Mouse (Mus musculus) G1E (cell line): Measurements from ENCODE around the gene Ccdc12. TPM values are rescaled to one million over a fixed set of nuclear protein-coding genes. Genes with fewer than 3 reads are reported as not detected.

ENCODE experiments used
- ATAC-seq: 2 replicates; pipeline ENCODE4 v1.8.0; 2016; ENCODE audit warnings: mild to moderate bottlenecking; ENCODE audit not compliant: insufficient number of reproducible peaks, poor library complexity, low FRiP score, severe bottlenecking; ENCODE audit errors: extremely low read depth
- DNase-seq: peaks from one replicate; pipeline ENCODE4 v3.0.0; 2012; ENCODE audit warnings: low spot score
- H3K27me3 ChIP-seq: 2 replicates; pipeline ENCODE4 v1.6.1; 2012; ENCODE audit warnings: mild to moderate bottlenecking, low read length, inconsistent platforms; ENCODE audit not compliant: insufficient read depth
- H3K36me3 ChIP-seq: replicated peaks from 2 replicates; pipeline ENCODE3; 2012; ENCODE audit warnings: mild to moderate bottlenecking, inconsistent platforms
- H3K4me1 ChIP-seq: 2 replicates; pipeline ENCODE4 v1.6.1; 2012; ENCODE audit warnings: low read depth, low read length, inconsistent platforms, mixed read lengths; ENCODE audit not compliant: insufficient read depth
- H3K4me3 ChIP-seq: 2 replicates; pipeline ENCODE4 v1.5.1; 2012; ENCODE audit warnings: low read depth, mild to moderate bottlenecking, inconsistent platforms, low read length, moderate library complexity, mixed read lengths
- H3K9me3 ChIP-seq: replicated peaks from 2 replicates; pipeline ENCODE4 v1.6.1; 2012; ENCODE audit warnings: inconsistent platforms
- CTCF ChIP-seq: IDR thresholded peaks from 2 replicates; pipeline ENCODE4 v1.5.1; 2012; ENCODE audit warnings: low read depth, low read length, inconsistent platforms, mixed read lengths
- GATA1 ChIP-seq: IDR thresholded peaks from 2 replicates; pipeline ENCODE4 v1.6.1; 2012; ENCODE audit warnings: borderline replicate concordance, low read length, inconsistent platforms, mixed read lengths
- GATA2 ChIP-seq: IDR thresholded peaks from 2 replicates; pipeline ENCODE4 v1.6.1; 2012; ENCODE audit warnings: low read depth, low read length, inconsistent platforms, borderline replicate concordance
- POLR2AphosphoS5 ChIP-seq: IDR thresholded peaks from 2 replicates; pipeline ENCODE4 v1.6.1; 2012; ENCODE audit warnings: low read depth, low read length, inconsistent platforms; ENCODE audit not compliant: insufficient replicate concordance
- TAL1 ChIP-seq: conservative IDR thresholded peaks from 2 replicates; pipeline ENCODE4 v1.6.1; 2012; ENCODE audit warnings: low read depth, low read length, inconsistent platforms, mixed read lengths
- polyA plus RNA-seq: library from polyadenylated mRNA; stranded (reverse); fragments of >175 nt; gene quantifications from 2 replicates; pipeline ENCODE4 v1.2.3, GENCODE M21; 2012
- total RNA-seq, 2 experiments: library from RNA; stranded (forward) in 1 of 2; stranded (reverse) in 1 of 2; fragments of 200-1000 nt in 1 of 2; fragments of >200 nt in 1 of 2; fragmentation: Nextera tagmentation in 1 of 2; gene quantifications; 2 replicates each; pipeline ENCODE4 v1.2.3; 2014 to 2017

Ccdc12 gene
- total and polyA plus RNA-seq, 3 experiments, result 36.2 to 331 (median 202) TPM

DNA sequence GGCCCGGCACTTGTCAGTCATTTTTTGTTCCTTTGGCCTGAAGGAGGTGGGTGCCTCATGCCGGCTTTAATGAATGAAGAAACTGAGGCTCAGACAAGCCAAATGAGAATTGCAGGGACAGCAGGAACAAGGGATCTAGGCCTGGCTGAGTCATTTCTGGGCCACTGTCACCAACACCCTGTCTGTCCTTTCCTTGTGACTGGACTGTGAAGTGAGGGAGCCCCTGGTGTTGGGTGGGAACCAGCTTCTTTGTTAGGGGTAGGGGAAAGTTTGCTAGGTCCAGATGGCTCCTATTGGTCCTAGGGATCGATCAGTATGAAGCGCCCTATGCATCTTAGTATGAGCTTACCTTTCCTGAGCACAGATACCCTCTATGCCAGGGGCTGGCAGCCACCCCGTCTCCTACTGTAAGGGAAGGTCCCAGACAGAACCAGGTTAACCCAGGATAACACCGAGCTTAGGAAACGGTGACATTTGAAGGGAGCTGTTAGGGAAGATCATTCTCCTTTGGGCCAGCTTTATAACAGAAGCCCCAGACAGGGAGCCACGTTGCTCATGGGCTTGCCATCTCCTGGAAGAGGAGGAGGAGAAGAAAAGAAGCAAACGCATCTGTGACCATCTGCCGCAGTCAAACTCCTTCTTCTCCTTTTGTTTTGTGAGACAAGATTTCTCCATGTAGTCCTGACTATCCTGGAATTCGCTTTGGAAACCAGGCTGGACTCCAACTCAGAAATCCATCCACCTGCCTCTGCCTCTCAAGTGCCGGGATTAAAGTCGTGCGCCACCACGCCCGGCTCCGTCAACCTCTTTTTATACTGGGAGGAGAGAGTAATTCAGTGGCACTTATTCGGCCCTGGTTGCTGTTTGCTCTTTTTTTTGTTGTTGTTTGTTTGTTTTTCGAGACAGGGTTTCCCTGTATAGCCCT is 1.3 kb upstream of the Ccdc12 start:
- no peaks in the 10 kb centered on the region for H3K27me3 ChIP-seq
- H3K9me3 ChIP-seq, result no peaks in the 10 kb centered on the region
- peaks cover 76% of the 10 kb centered on the region for H3K4me1 ChIP-seq
- DNase-seq, result no peak
- ATAC-seq, result no peak
- TF ChIP-seq POLR2AphosphoS5 (no peak), TAL1 (no peak)
- peak overlapping the region; percentile 86; the same call in 1 of the 2 replicates for H3K4me3 ChIP-seq
- H3K36me3 ChIP-seq, result peaks cover 41% of the 10 kb centered on the region

DNA sequence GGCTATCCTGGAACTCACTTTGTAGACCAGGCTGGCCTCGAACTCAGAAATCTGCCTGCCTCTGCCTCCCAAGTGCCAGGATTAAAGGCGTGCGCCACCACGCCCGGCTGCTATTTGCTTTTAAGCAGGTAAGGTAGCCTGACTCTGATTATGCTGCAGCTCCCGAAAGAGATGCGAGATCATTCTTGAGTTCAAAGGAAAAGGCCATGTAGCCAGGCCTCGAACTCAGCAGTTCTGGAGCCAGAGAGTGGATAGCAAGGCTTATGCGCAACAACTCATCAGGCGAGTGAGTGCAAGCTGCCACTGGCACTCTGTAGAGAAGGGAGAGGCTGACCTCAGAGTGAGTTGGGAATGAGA is 674 bp upstream of the Ccdc12 start:
- Histone ChIP-seq H3K4me3 (peak overlapping the region; percentile 78), H3K36me3 (peaks cover 39% of the 10 kb centered on the region), H3K4me1 (peaks cover 78% of the 10 kb centered on the region), H3K27me3 (no peaks in the 10 kb centered on the region), H3K9me3 (no peaks in the 10 kb centered on the region)
- DNase-seq, result no peak
- no peak for ATAC-seq
- TF ChIP-seq POLR2AphosphoS5 (no peak), GATA1 (no peak), TAL1 (no peak), CTCF (no peak), GATA2 (no peak)

DNA sequence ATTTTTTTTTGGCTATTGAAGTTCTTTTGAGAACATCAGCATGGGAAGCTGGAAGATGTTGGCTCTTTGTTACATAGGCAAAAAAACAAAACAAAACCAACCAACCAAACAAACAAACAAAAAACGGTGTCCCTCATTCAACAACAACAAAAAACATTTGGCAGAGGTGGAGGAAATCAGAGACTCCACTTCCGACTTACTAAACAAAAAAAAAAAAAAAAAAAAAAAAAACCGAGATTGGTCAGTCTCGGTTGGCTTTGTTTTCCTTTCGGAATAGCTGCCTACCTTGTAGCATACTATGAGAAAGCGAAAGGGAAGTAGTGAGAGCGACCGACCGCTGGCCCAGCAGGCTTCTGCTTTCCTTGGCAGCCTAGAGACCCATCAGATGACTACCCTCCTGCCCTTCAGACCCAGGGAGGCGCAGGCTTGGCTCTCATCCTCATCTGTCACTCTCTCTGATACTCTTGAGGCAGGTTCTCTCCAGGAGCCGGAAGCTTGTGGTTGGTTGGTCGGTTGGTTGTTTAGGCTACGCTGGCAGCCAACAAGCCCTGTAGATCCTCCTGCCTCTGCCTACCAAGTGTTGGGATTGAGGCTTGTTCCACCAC is 1.3 kb downstream of the Ccdc12 start:
- no peak for ATAC-seq
- TF ChIP-seq CTCF, result no peak
- TF ChIP-seq GATA2, result no peak
- no peak for TF ChIP-seq TAL1
- TF ChIP-seq POLR2AphosphoS5, result no peak
- TF ChIP-seq GATA1, result no peak
- DNase-seq, result no peak
- H3K27me3 ChIP-seq, result no peaks in the 10 kb centered on the region
- peaks cover 77% of the 10 kb centered on the region for H3K4me1 ChIP-seq
- peak overlapping the region; percentile 78 for H3K4me3 ChIP-seq
- no peaks in the 10 kb centered on the region for H3K9me3 ChIP-seq
- peaks cover 31% of the 10 kb centered on the region for H3K36me3 ChIP-seq

- no peak for DNase-seq
- ATAC-seq, result no peak
- Histone ChIP-seq H3K9me3 (no peaks in the 10 kb centered on the region), H3K4me3 (peak overlapping the region; percentile 22; the same call in 1 of the 2 replicates), H3K4me1 (peaks cover 79% of the 10 kb centered on the region), H3K27me3 (no peaks in the 10 kb centered on the region), H3K36me3 (peaks cover 39% of the 10 kb centered on the region)
- no peak for TF ChIP-seq GATA1
- no peak for TF ChIP-seq CTCF
- TF ChIP-seq POLR2AphosphoS5, result no peak
- TF ChIP-seq GATA2, result no peak
- no peak for TF ChIP-seq TAL1
Observed at GRCm38 (mm10) chr9:110659521-110659920, 3.2 kb downstream of the Ccdc12 start.

- DNase-seq, result no peak
- Histone ChIP-seq H3K9me3 (no peaks in the 10 kb centered on the region), H3K4me1 (peaks cover 78% of the 10 kb centered on the region), H3K4me3 (no peak overlapping the region), H3K36me3 (peaks cover 42% of the 10 kb centered on the region), H3K27me3 (no peaks in the 10 kb centered on the region)
- TF ChIP-seq GATA1 (no peak), CTCF (no peak), TAL1 (no peak), GATA2 (no peak)
- no peak for ATAC-seq
Observed at GRCm38 (mm10) chr9:110660208-110660607, 3.9 kb downstream of the Ccdc12 start.

GRCm38 (mm10) chr9:110660856-110661612 is 4.7 kb downstream of the Ccdc12 start:
- no peaks in the 10 kb centered on the region for H3K27me3 ChIP-seq
- TF ChIP-seq GATA1, result no peak
- TF ChIP-seq TAL1, result no peak
- TF ChIP-seq POLR2AphosphoS5, result no peak
- no peak for TF ChIP-seq GATA2
- TF ChIP-seq CTCF, result no peak
- no peak for ATAC-seq
- H3K36me3 ChIP-seq, result peaks cover 42% of the 10 kb centered on the region
- peaks cover 73% of the 10 kb centered on the region for H3K4me1 ChIP-seq
- peak overlapping the region; percentile 35; the same call in 1 of the 2 replicates for H3K4me3 ChIP-seq
- no peaks in the 10 kb centered on the region for H3K9me3 ChIP-seq
- no peak for DNase-seq
